Mouse (Mus musculus): ENCODE data around the gene Mapk1ip1l. TPM values are rescaled to one million over a fixed set of nuclear protein-coding genes. Genes with fewer than 3 reads are reported as not detected.

Mapk1ip1l gene
- polyA plus RNA-seq, 1 experiment from 2014 or later = 72.0 TPM

- WGBS = 81% methylated on average over 6 of the region's 6 CpGs
- peaks cover 31% of the 10 kb centered on the region for H3K27me3 ChIP-seq (ENCODE audit: insufficient read depth, poor library complexity, severe bottlenecking)
- H3K4me1 ChIP-seq (replicated peaks) = peaks cover 21% of the 10 kb centered on the region
- DNase-seq (ENCODE audit: low spot score) = no peak
- H3K36me3 ChIP-seq = no peaks in the 10 kb centered on the region
- no peak overlapping the region for H3K4me3 ChIP-seq
- no peaks in the 10 kb centered on the region for H3K9me3 ChIP-seq
- no peak overlapping the region for H3K27ac ChIP-seq
Observed at GRCm38 (mm10) chr14:47371689-47372088, 73.6 kb downstream of the Mapk1ip1l start.

Other genes starting within 250 kb of the Mapk1ip1l start
- 0.98 and 1.2 TPM in 2 replicates for gene Gch1, start 108.9 kb upstream of the Mapk1ip1l start, polyA plus RNA-seq (2016; fragmentation: Nextera tagmentation; extraction: Ambion mirVana)
- 36.9 and 54.8 TPM in 2 replicates for gene Wdhd1, start 21.4 kb upstream of the Mapk1ip1l start, polyA plus RNA-seq (2016; fragmentation: Nextera tagmentation; extraction: Ambion mirVana)
- gene Socs4, start 21.3 kb upstream of the Mapk1ip1l start, polyA plus RNA-seq (2016; fragmentation: Nextera tagmentation; extraction: Ambion mirVana) = 4.2 and 4.6 TPM in 2 replicates
- 0.43 and 0.91 TPM in 2 replicates for gene Lgals3, start 69.5 kb downstream of the Mapk1ip1l start, polyA plus RNA-seq (2016; fragmentation: Nextera tagmentation; extraction: Ambion mirVana)
- gene Dlgap5, start 120.1 kb downstream of the Mapk1ip1l start, polyA plus RNA-seq (2016; fragmentation: Nextera tagmentation; extraction: Ambion mirVana) = 56.6 and 76.9 TPM in 2 replicates
- 19.8 and 24.6 TPM in 2 replicates for gene Fbxo34, start 152.2 kb downstream of the Mapk1ip1l start, polyA plus RNA-seq (2016; fragmentation: Nextera tagmentation; extraction: Ambion mirVana)